Mouse (Mus musculus) heart, adult 11 months (tissue): ENCODE results near the gene Pts.

Experiments
- DNase-seq: peaks from one replicate; pipeline ENCODE4 v3.0.0; 2022

The Pts gene

GRCm38 (mm10) chr9:50528293-50528892, at the start of gene Pts:
Pts (minus strand) TSS chr9:50528724.
- DNase-seq = peak; percentile 100

GRCm38 (mm10) chr9:50569599-50570525, 41.3 kb upstream of the Pts start:
- peak; percentile 62 for DNase-seq

GRCm38 (mm10) chr9:50567881-50568280, 39.4 kb upstream of the Pts start:
- DNase-seq = peak; percentile 82

GRCm38 (mm10) chr9:50567372-50567771, 38.8 kb upstream of the Pts start:
- DNase-seq = peak; percentile 55

- no peak for DNase-seq
Measured at GRCm38 (mm10) chr9:50565940-50566339, 37.4 kb upstream of the Pts start.

GRCm38 (mm10) chr9:50565173-50565572, 36.6 kb upstream of the Pts start:
- peak; percentile 93 for DNase-seq

- DNase-seq = no peak
Measured at GRCm38 (mm10) chr9:50561918-50562360, 33.4 kb upstream of the Pts start.

- DNase-seq = peak; percentile 73
Measured at GRCm38 (mm10) chr9:50561145-50561917, 32.8 kb upstream of the Pts start, which contains the start of gene Tex12. Tex12 (minus strand) TSS chr9:50561325.

- DNase-seq = no peak
Measured at GRCm38 (mm10) chr9:50555094-50555446, 26.5 kb upstream of the Pts start, which contains the start of gene Bco2. Bco2 (minus strand) TSS chr9:50555181.

- peak; percentile 95 for DNase-seq
Measured at GRCm38 (mm10) chr9:50554241-50555093, 25.9 kb upstream of the Pts start, which contains the start of gene Il18. Il18 (plus strand) TSS chr9:50554827.

GRCm38 (mm10) chr9:50553547-50553946, 25.0 kb upstream of the Pts start:
- DNase-seq = peak; percentile 88

- no peak for DNase-seq
Measured at GRCm38 (mm10) chr9:50552206-50552605, 23.7 kb upstream of the Pts start.

GRCm38 (mm10) chr9:50548936-50549335, 20.4 kb upstream of the Pts start:
- no peak for DNase-seq

GRCm38 (mm10) chr9:50547859-50548478, 19.4 kb upstream of the Pts start:
- DNase-seq = peak; percentile 80

GRCm38 (mm10) chr9:50542401-50542800, 13.9 kb upstream of the Pts start:
- DNase-seq = peak; percentile 62

GRCm38 (mm10) chr9:50540170-50540569, 11.6 kb upstream of the Pts start:
- DNase-seq = no peak

GRCm38 (mm10) chr9:50537295-50537694, 8.8 kb upstream of the Pts start:
- peak; percentile 71 for DNase-seq

- DNase-seq = peak; percentile 25
Measured at GRCm38 (mm10) chr9:50536603-50537135, 8.1 kb upstream of the Pts start.

- peak; percentile 64 for DNase-seq
Measured at GRCm38 (mm10) chr9:50535930-50536329, 7.4 kb upstream of the Pts start.

GRCm38 (mm10) chr9:50533791-50534190, 5.3 kb upstream of the Pts start:
- no peak for DNase-seq

GRCm38 (mm10) chr9:50533328-50533727, 4.8 kb upstream of the Pts start:
- DNase-seq = peak; percentile 94
